Mouse (Mus musculus) intestine, postnatal 0 days (tissue): ENCODE data around the gene Pik3ip1. TPM values are rescaled to one million over a fixed set of nuclear protein-coding genes. Genes with fewer than 3 reads are reported as not detected.

ENCODE experiments used
- ATAC-seq: fragments of 200-750 bp; cut with Nextera tagmentation; 2 replicates; pipeline ENCODE4 v1.8.0; 2017; ENCODE audit warnings: mild to moderate bottlenecking, moderate TSS enrichment, moderate library complexity
- H3K27ac ChIP-seq: fragments of 300-500 bp; sonication (generic); 2 replicates; pipeline ENCODE4 v1.5.1; 2014; ENCODE audit warnings: mild to moderate bottlenecking, low read depth, low read length, moderate library complexity
- H3K27me3 ChIP-seq: fragments of 300-500 bp; sonication (generic); replicated peaks from 2 replicates; pipeline ENCODE4 v1.6.1; 2014; ENCODE audit warnings: low read length, mixed read lengths; ENCODE audit not compliant: control insufficient read depth, insufficient read depth
- H3K36me3 ChIP-seq: fragments of 300-500 bp; sonication (generic); 2 replicates; pipeline ENCODE4 v1.6.1; 2014; ENCODE audit warnings: mild to moderate bottlenecking, moderate library complexity; ENCODE audit not compliant: control insufficient read depth, insufficient read depth
- H3K4me1 ChIP-seq: fragments of 300-500 bp; sonication (generic); replicated peaks from 2 replicates; pipeline ENCODE4 v1.6.1; 2014; ENCODE audit warnings: antibody characterized with exemption, low read length, mixed read lengths; ENCODE audit not compliant: control insufficient read depth, insufficient read depth
- H3K4me2 ChIP-seq: fragments of 300-500 bp; sonication (generic); replicated peaks from 2 replicates; pipeline ENCODE4 v1.6.1; 2014; ENCODE audit warnings: low read depth, mild to moderate bottlenecking, moderate library complexity
- H3K4me3 ChIP-seq: fragments of 300-500 bp; sonication (generic); 2 replicates; pipeline ENCODE4 v1.5.1; 2014; ENCODE audit warnings: low read depth, low read length
- H3K9ac ChIP-seq: fragments of 300-500 bp; sonication (generic); 2 replicates; pipeline ENCODE4 v1.6.1; 2014; ENCODE audit warnings: mild to moderate bottlenecking, low read depth, low read length
- H3K9me3 ChIP-seq: fragments of 300-500 bp; sonication (generic); 2 replicates; pipeline ENCODE4 v1.6.1; 2016; ENCODE audit warnings: mixed run types; ENCODE audit not compliant: control insufficient read depth
- CTCF ChIP-seq: sonication (generic); IDR thresholded peaks from 2 replicates; pipeline ENCODE4 v1.5.1; 2016; ENCODE audit warnings: low read depth, mild to moderate bottlenecking, control low read depth, antibody characterized with exemption, moderate library complexity
- WGBS: fragments of 180-500 bp; shearing (Covaris S2); extraction: QIAGEN DNeasy Blood & Tissue Kit; methylation state at CpG from one replicate; pipeline ENCODE4 v1.1.7; 2014; 5-methylcytosine and 5-hydroxymethylcytosine counted together
- polyA plus RNA-seq: library from polyadenylated mRNA; unstranded; fragments of >200 nt; fragmentation: Nextera tagmentation; extraction: Ambion mirVana; gene quantifications from 2 replicates; pipeline ENCODE4 v1.2.1, GENCODE M21; 2015

Gene Pik3ip1
- polyA plus RNA-seq, 1 experiment from 2014 or later, result 6.5 TPM

GRCm38 (mm10) chr11:3292062-3292421, 38.2 kb upstream of the Pik3ip1 start:
- Histone ChIP-seq H3K9ac (peak overlapping the region; percentile 84), H3K27me3 (no peaks in the 10 kb centered on the region), H3K36me3 (peaks cover 31% of the 10 kb centered on the region), H3K27ac (peak overlapping the region; percentile 79), H3K4me2 (peak overlapping the region; percentile 99), H3K4me3 (peak overlapping the region; percentile 88), H3K9me3 (no peaks in the 10 kb centered on the region), H3K4me1 (0 out of 2 replicates have a peak, but pooled peaks cover 7% of the 10 kb centered on the region)
- 0% methylated on average over 8 of the region's 8 CpGs for WGBS
- TF ChIP-seq CTCF, result no peak
- peak; percentile 28; the same call in 1 of the 2 replicates for ATAC-seq

- 3% methylated on average over 8 of the region's 8 CpGs for WGBS
- peak; percentile 14; the same call in 1 of the 2 replicates for ATAC-seq
- no peak for TF ChIP-seq CTCF
- peak overlapping the region; percentile 79; the same call in 1 of the 2 replicates for H3K27ac ChIP-seq
- peak overlapping the region; percentile 88 for H3K4me3 ChIP-seq
- H3K4me1 ChIP-seq, result 0 out of 2 replicates have a peak, but pooled peaks cover 7% of the 10 kb centered on the region
- H3K4me2 ChIP-seq, result peak overlapping the region; percentile 99
- no peaks in the 10 kb centered on the region for H3K9me3 ChIP-seq
- peaks cover 38% of the 10 kb centered on the region for H3K36me3 ChIP-seq
- H3K9ac ChIP-seq, result peak overlapping the region; percentile 84
- no peaks in the 10 kb centered on the region for H3K27me3 ChIP-seq
These were observed 37.4 kb upstream of the Pik3ip1 start for GRCm38 (mm10) chr11:3292711-3293249.

- WGBS, result 42% methylated on average over 4 of the region's 4 CpGs
- Histone ChIP-seq H3K4me1 (0 out of 2 replicates have a peak, but pooled peaks cover 7% of the 10 kb centered on the region), H3K4me3 (no peak overlapping the region), H3K9me3 (no peaks in the 10 kb centered on the region), H3K27me3 (no peaks in the 10 kb centered on the region), H3K36me3 (peaks cover 43% of the 10 kb centered on the region), H3K27ac (no peak overlapping the region), H3K4me2 (peak overlapping the region; percentile 99), H3K9ac (0 out of 2 replicates have a peak overlapping the region, but pooled peaks have one; percentile 84)
- no peak for TF ChIP-seq CTCF
- ATAC-seq, result no peak
These were observed 36.8 kb upstream of the Pik3ip1 start for GRCm38 (mm10) chr11:3293361-3293760.

GRCm38 (mm10) chr11:3294641-3295040, 35.6 kb upstream of the Pik3ip1 start:
- Histone ChIP-seq H3K9ac (no peak overlapping the region), H3K27me3 (no peaks in the 10 kb centered on the region), H3K9me3 (no peaks in the 10 kb centered on the region), H3K27ac (no peak overlapping the region), H3K4me2 (no peak overlapping the region), H3K4me3 (no peak overlapping the region), H3K36me3 (peaks cover 56% of the 10 kb centered on the region), H3K4me1 (0 out of 2 replicates have a peak, but pooled peaks cover 3% of the 10 kb centered on the region)
- WGBS, result 88% methylated on average over 2 of the region's 2 CpGs
- no peak for TF ChIP-seq CTCF
- no peak for ATAC-seq

- no peaks in the 10 kb centered on the region for H3K9me3 ChIP-seq
- no peak overlapping the region for H3K9ac ChIP-seq
- no peak overlapping the region for H3K27ac ChIP-seq
- no peak for TF ChIP-seq CTCF
- H3K4me1 ChIP-seq, result 0 out of 2 replicates have a peak, but pooled peaks cover 3% of the 10 kb centered on the region
- no peak overlapping the region for H3K4me2 ChIP-seq
- no peak for ATAC-seq
- 51% methylated on average over 5 of the region's 5 CpGs for WGBS
- H3K4me3 ChIP-seq, result no peak overlapping the region
- peaks cover 67% of the 10 kb centered on the region for H3K36me3 ChIP-seq
- H3K27me3 ChIP-seq, result no peaks in the 10 kb centered on the region
These were observed 34.1 kb upstream of the Pik3ip1 start for GRCm38 (mm10) chr11:3296056-3296455.

GRCm38 (mm10) chr11:3297871-3298812, 32.1 kb upstream of the Pik3ip1 start:
- H3K4me2 ChIP-seq, result no peak overlapping the region
- H3K4me1 ChIP-seq, result no peaks in the 10 kb centered on the region
- no peak for ATAC-seq
- 86% methylated on average over 10 of the region's 10 CpGs for WGBS
- no peak overlapping the region for H3K27ac ChIP-seq
- peaks cover 72% of the 10 kb centered on the region for H3K36me3 ChIP-seq
- H3K9ac ChIP-seq, result no peak overlapping the region
- no peaks in the 10 kb centered on the region for H3K9me3 ChIP-seq
- TF ChIP-seq CTCF, result no peak
- H3K4me3 ChIP-seq, result no peak overlapping the region
- no peaks in the 10 kb centered on the region for H3K27me3 ChIP-seq
